Mouse (Mus musculus): ENCODE data around the gene Trim37. TPM values are rescaled to one million over a fixed set of nuclear protein-coding genes. Genes with fewer than 3 reads are reported as not detected.

The Trim37 gene
- polyA plus RNA-seq, 1 experiment from 2014 or later: 21.3 TPM

DNA sequence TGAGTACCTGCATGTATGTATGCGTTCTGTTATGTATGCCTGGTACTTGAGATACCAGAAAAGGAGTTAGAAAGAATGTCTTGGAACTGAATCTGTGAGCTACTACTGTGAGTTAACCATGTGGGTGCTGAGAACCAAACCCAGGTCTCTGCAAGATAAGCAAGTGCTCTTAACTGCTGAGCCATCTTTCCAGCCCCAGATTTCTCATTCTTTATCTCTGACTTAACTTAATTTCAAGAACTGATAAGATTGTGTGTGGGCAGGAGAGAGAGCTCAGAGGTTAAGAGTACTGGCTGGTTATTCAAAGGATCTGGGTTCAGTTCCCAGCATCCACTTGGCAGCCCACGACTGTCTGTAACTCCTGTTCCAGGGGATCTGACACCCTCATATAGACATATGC lies 31.1 kb downstream of the Trim37 start:
- Histone ChIP-seq H3K9me3 (ENCODE audit: control insufficient read depth, low read length) (no peaks in the 10 kb centered on the region), H3K4me1 (ENCODE audit: control insufficient read depth in 2 of 2, insufficient read depth in 2 of 2, low read length in 2 of 2) (no peaks in the 10 kb centered on the region), H3K4me3 (ENCODE audit: control insufficient read depth in 1 of 2, insufficient read depth in 1 of 2, low read depth in 1 of 2, low read length in 2 of 2) (no peak overlapping the region), H3K9ac (ENCODE audit: low read length) (no peak overlapping the region), H3K27me3 (ENCODE audit: control insufficient read depth, insufficient read depth, low read length) (no peaks in the 10 kb centered on the region), H3K36me3 (ENCODE audit: control insufficient read depth, insufficient read depth, low read length) (peaks cover 9% of the 10 kb centered on the region; the same call in 1 of the 2 replicates), H3K27ac (replicated peaks in 1 of 2; ENCODE audit: control insufficient read depth in 1 of 2, insufficient read depth in 1 of 2, low read depth in 2 of 2, low read length in 2 of 2) (no peak overlapping the region), H3K4me2 (ENCODE audit: low read length) (no peak overlapping the region)
- 83% methylated on average over 2 of the region's 2 CpGs for WGBS
- no peak for ATAC-seq (ENCODE audit: insufficient number of reproducible peaks, insufficient read depth, low FRiP score, low read depth)

DNA sequence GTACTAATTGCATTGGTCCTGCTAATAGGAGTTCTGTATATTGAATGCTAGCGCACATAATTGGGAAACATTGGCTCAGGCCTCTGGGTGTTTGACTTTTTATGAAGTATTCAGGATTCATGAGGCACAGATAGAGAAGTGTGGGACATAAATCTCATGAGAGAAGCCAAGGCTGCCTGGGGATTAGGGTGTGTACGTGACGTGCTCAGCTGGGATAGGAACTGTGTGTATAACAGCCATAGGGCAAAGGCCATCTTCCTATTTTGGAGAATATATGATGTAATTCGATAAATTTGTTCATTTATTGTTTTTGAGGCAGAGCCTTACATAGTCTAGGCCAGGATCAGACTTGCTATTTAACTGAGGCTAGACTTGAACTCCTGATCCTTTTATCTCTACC lies 35.8 kb downstream of the Trim37 start:
- 93% methylated on average over 4 of the region's 4 CpGs for WGBS
- no peak for ATAC-seq (ENCODE audit: insufficient number of reproducible peaks, insufficient read depth, low FRiP score, low read depth)

DNA sequence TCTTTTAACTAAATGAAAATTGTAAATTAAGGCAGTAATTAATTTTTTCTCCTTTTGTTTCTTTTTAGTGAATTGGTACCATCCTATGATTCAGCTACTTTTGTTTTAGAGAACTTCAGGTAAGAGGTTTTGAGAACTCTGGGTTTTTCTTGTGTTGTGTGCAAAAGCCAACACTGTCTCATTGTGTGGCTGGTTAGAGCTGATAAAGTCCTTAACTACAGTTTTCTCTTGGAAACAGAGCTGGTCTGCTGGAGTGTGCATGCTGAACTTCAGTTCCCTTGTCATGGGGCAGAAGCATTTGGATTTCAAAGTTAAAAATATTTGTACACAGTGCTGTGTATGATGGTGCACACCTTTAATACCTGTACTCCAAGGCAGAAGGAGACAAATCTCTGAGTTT lies 36.9 kb downstream of the Trim37 start:
- no peak overlapping the region for H3K4me2 ChIP-seq (ENCODE audit: low read length)
- peaks cover 52% of the 10 kb centered on the region for H3K36me3 ChIP-seq (ENCODE audit: control insufficient read depth, insufficient read depth, low read length)
- ATAC-seq (ENCODE audit: insufficient number of reproducible peaks, insufficient read depth, low FRiP score, low read depth): no peak
- no peaks in the 10 kb centered on the region for H3K27me3 ChIP-seq (ENCODE audit: control insufficient read depth, insufficient read depth, low read length)
- H3K4me1 ChIP-seq (ENCODE audit: control insufficient read depth in 2 of 2, insufficient read depth in 2 of 2, low read length in 2 of 2): no peaks in the 10 kb centered on the region
- no peak overlapping the region for H3K27ac ChIP-seq (replicated peaks in 1 of 2; ENCODE audit: control insufficient read depth in 1 of 2, insufficient read depth in 1 of 2, low read depth in 2 of 2, low read length in 2 of 2)
- H3K9me3 ChIP-seq (ENCODE audit: control insufficient read depth, low read length): no peaks in the 10 kb centered on the region
- H3K9ac ChIP-seq (ENCODE audit: low read length): no peak overlapping the region
- H3K4me3 ChIP-seq (ENCODE audit: control insufficient read depth in 1 of 2, insufficient read depth in 1 of 2, low read depth in 1 of 2, low read length in 2 of 2): no peak overlapping the region

More for the DNA sequence above, 35.8 kb downstream of the Trim37 start:
- Histone ChIP-seq H3K9me3 (ENCODE audit: control insufficient read depth, low read length) (no peaks in the 10 kb centered on the region), H3K9ac (ENCODE audit: low read length) (no peak overlapping the region), H3K27ac (replicated peaks in 1 of 2; ENCODE audit: control insufficient read depth in 1 of 2, insufficient read depth in 1 of 2, low read depth in 2 of 2, low read length in 2 of 2) (no peak overlapping the region), H3K36me3 (ENCODE audit: control insufficient read depth, insufficient read depth, low read length) (peaks cover 41% of the 10 kb centered on the region), H3K4me1 (ENCODE audit: control insufficient read depth in 2 of 2, insufficient read depth in 2 of 2, low read length in 2 of 2) (no peaks in the 10 kb centered on the region), H3K27me3 (ENCODE audit: control insufficient read depth, insufficient read depth, low read length) (no peaks in the 10 kb centered on the region), H3K4me2 (ENCODE audit: low read length) (no peak overlapping the region), H3K4me3 (ENCODE audit: control insufficient read depth in 1 of 2, insufficient read depth in 1 of 2, low read depth in 1 of 2, low read length in 2 of 2) (no peak overlapping the region)

DNA sequence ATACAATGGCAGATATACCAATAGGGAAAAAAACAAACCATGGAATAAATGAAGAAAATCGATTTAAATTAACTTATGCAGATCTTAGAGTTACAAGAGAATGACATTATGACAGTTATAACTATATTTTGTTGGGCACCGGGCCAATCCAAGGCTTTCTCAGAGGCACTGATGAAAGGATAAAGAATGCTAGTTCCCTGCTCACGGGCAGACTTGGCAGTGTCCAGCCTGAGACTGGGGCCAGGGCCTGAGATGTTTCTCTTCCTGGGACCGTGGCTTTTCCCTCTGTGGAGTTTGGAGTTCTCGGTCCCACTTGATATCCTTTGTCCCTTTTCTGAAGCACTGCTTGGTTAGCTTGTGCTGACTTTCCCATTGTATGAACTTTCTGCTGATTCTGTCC lies 46.7 kb downstream of the Trim37 start:
- H3K9ac ChIP-seq (ENCODE audit: low read length): no peak overlapping the region
- no peaks in the 10 kb centered on the region for H3K4me1 ChIP-seq (ENCODE audit: control insufficient read depth in 2 of 2, insufficient read depth in 2 of 2, low read length in 2 of 2)
- H3K36me3 ChIP-seq (ENCODE audit: control insufficient read depth, insufficient read depth, low read length): peaks cover 12% of the 10 kb centered on the region
- no peaks in the 10 kb centered on the region for H3K27me3 ChIP-seq (ENCODE audit: control insufficient read depth, insufficient read depth, low read length)
- H3K4me3 ChIP-seq (ENCODE audit: control insufficient read depth in 1 of 2, insufficient read depth in 1 of 2, low read depth in 1 of 2, low read length in 2 of 2): no peak overlapping the region
- ATAC-seq (ENCODE audit: insufficient number of reproducible peaks, insufficient read depth, low FRiP score, low read depth): no peak
- H3K27ac ChIP-seq (replicated peaks in 1 of 2; ENCODE audit: control insufficient read depth in 1 of 2, insufficient read depth in 1 of 2, low read depth in 2 of 2, low read length in 2 of 2): no peak overlapping the region
- WGBS: 67% methylated on average over 5 of the region's 5 CpGs
- H3K9me3 ChIP-seq (ENCODE audit: control insufficient read depth, low read length): no peaks in the 10 kb centered on the region
- H3K4me2 ChIP-seq (ENCODE audit: low read length): no peak overlapping the region

DNA sequence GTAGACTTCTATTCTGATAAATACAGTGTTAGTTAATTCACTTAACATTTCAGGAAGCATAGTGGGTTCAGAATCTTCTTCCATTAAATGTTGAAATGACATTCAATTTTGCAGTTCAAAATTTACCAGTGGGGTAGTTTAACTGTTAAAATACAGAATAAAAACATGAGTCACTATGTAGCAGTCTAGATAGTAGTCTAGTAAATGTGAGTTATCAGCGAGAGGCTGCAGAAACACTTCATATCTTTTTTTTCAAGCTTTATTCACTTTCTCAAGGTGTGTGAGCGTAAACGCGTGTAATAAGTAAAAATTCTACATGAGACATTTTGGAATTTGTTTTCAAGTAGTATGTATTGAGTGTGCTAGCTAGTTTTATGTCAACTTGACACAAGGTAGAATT lies 48.2 kb downstream of the Trim37 start:
- Histone ChIP-seq H3K4me1 (ENCODE audit: control insufficient read depth in 2 of 2, insufficient read depth in 2 of 2, low read length in 2 of 2) (no peaks in the 10 kb centered on the region), H3K9ac (ENCODE audit: low read length) (no peak overlapping the region), H3K4me2 (ENCODE audit: low read length) (no peak overlapping the region), H3K27me3 (ENCODE audit: control insufficient read depth, insufficient read depth, low read length) (no peaks in the 10 kb centered on the region), H3K27ac (replicated peaks in 1 of 2; ENCODE audit: control insufficient read depth in 1 of 2, insufficient read depth in 1 of 2, low read depth in 2 of 2, low read length in 2 of 2) (no peak overlapping the region), H3K4me3 (ENCODE audit: control insufficient read depth in 1 of 2, insufficient read depth in 1 of 2, low read depth in 1 of 2, low read length in 2 of 2) (no peak overlapping the region), H3K9me3 (ENCODE audit: control insufficient read depth, low read length) (no peaks in the 10 kb centered on the region), H3K36me3 (ENCODE audit: control insufficient read depth, insufficient read depth, low read length) (0 out of 2 replicates have a peak, but pooled peaks cover 3% of the 10 kb centered on the region)
- WGBS: 96% methylated on average over 4 of the region's 4 CpGs
- ATAC-seq (ENCODE audit: insufficient number of reproducible peaks, insufficient read depth, low FRiP score, low read depth): no peak

DNA sequence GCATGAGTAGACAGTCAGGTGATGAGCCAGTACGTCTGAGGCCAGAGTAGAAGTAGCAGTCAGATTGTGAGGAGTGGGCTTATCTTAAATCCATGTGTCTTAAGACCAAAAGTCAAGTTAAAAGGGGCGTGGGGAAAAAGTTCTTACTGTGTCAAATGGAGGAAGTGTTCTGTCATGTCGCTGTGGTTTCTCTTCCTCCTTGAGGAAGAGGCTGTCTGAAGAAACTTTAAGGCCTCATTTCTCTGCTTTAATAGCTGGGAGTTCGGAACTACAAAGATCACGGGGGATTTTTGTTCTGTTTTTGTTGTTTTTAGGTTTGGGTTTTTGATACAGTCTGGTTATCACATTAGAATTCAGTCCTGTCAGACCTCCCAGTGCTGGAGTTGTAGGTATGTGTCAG lies 85.4 kb downstream of the Trim37 start:
- H3K9ac ChIP-seq (ENCODE audit: low read length): no peak overlapping the region
- no peak overlapping the region for H3K4me3 ChIP-seq (ENCODE audit: control insufficient read depth in 1 of 2, insufficient read depth in 1 of 2, low read depth in 1 of 2, low read length in 2 of 2)
- H3K4me2 ChIP-seq (ENCODE audit: low read length): no peak overlapping the region
- ATAC-seq (ENCODE audit: insufficient number of reproducible peaks, insufficient read depth, low FRiP score, low read depth): no peak
- H3K27ac ChIP-seq (replicated peaks in 1 of 2; ENCODE audit: control insufficient read depth in 1 of 2, insufficient read depth in 1 of 2, low read depth in 2 of 2, low read length in 2 of 2): no peak overlapping the region
- H3K36me3 ChIP-seq (ENCODE audit: control insufficient read depth, insufficient read depth, low read length): peaks cover 33% of the 10 kb centered on the region
- no peaks in the 10 kb centered on the region for H3K9me3 ChIP-seq (ENCODE audit: control insufficient read depth, low read length)
- no peaks in the 10 kb centered on the region for H3K27me3 ChIP-seq (ENCODE audit: control insufficient read depth, insufficient read depth, low read length)
- 62% methylated on average over 5 of the region's 5 CpGs for WGBS
- H3K4me1 ChIP-seq (ENCODE audit: control insufficient read depth in 2 of 2, insufficient read depth in 2 of 2, low read length in 2 of 2): no peaks in the 10 kb centered on the region

DNA sequence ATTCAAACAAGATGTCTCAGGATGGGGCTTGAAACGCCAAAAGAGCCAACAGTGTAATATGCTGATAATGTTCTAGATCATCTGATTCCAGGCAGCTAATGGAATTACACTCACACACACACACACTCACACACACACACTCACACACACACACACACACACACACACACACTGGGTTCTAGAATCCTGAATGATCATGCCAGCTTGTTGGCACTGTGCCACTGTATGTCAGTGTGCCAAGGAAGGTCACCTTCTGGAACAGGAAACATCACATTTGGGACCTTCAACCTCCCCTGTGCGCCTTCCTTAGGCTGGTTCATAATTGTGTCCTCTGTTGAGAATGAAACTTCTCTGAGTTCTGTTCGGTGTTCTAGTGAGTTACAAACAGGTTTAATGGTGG lies 95.8 kb downstream of the Trim37 start:
- H3K9me3 ChIP-seq (ENCODE audit: control insufficient read depth, low read length): no peaks in the 10 kb centered on the region

DNA sequence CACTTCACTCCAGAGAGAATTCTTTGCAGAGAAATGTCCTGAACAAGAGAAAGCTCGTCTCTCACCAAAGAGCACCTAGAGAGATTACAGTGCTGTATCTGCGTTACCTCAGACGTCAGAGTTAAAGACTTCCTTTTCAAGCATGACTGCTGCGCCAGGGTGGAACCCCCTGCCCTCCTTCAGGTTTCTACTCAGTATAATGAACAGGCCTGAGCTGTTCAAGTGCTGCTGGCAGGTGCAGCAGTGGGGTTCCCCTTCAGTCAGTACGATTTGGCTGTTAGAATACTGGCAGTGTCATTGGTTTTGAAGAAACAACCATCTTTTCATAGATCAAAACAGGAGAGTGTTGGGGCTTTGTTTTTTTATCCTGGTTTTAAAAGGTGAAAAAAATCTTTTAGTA lies 100.2 kb downstream of the Trim37 start:
- no peaks in the 10 kb centered on the region for H3K4me1 ChIP-seq (ENCODE audit: control insufficient read depth in 2 of 2, insufficient read depth in 2 of 2, low read length in 2 of 2)
- WGBS: 60% methylated on average over 5 of the region's 5 CpGs
- H3K36me3 ChIP-seq (ENCODE audit: control insufficient read depth, insufficient read depth, low read length): peaks cover 42% of the 10 kb centered on the region
- H3K9ac ChIP-seq (ENCODE audit: low read length): no peak overlapping the region
- no peaks in the 10 kb centered on the region for H3K27me3 ChIP-seq (ENCODE audit: control insufficient read depth, insufficient read depth, low read length)
- no peak for ATAC-seq (ENCODE audit: insufficient number of reproducible peaks, insufficient read depth, low FRiP score, low read depth)
- H3K9me3 ChIP-seq (ENCODE audit: control insufficient read depth, low read length): no peaks in the 10 kb centered on the region
- H3K4me2 ChIP-seq (ENCODE audit: low read length): no peak overlapping the region
- no peak overlapping the region for H3K27ac ChIP-seq (replicated peaks in 1 of 2; ENCODE audit: control insufficient read depth in 1 of 2, insufficient read depth in 1 of 2, low read depth in 2 of 2, low read length in 2 of 2)
- H3K4me3 ChIP-seq (ENCODE audit: control insufficient read depth in 1 of 2, insufficient read depth in 1 of 2, low read depth in 1 of 2, low read length in 2 of 2): no peak overlapping the region

More for the DNA sequence above, 95.8 kb downstream of the Trim37 start:
- Histone ChIP-seq H3K27ac (replicated peaks in 1 of 2; ENCODE audit: control insufficient read depth in 1 of 2, insufficient read depth in 1 of 2, low read depth in 2 of 2, low read length in 2 of 2) (no peak overlapping the region), H3K27me3 (ENCODE audit: control insufficient read depth, insufficient read depth, low read length) (no peaks in the 10 kb centered on the region), H3K9ac (ENCODE audit: low read length) (no peak overlapping the region), H3K4me1 (ENCODE audit: control insufficient read depth in 2 of 2, insufficient read depth in 2 of 2, low read length in 2 of 2) (no peaks in the 10 kb centered on the region), H3K4me3 (ENCODE audit: control insufficient read depth in 1 of 2, insufficient read depth in 1 of 2, low read depth in 1 of 2, low read length in 2 of 2) (no peak overlapping the region), H3K36me3 (ENCODE audit: control insufficient read depth, insufficient read depth, low read length) (peaks cover 49% of the 10 kb centered on the region), H3K4me2 (ENCODE audit: low read length) (no peak overlapping the region)
- WGBS: 88% methylated on average over 3 of the region's 3 CpGs
- ATAC-seq (ENCODE audit: insufficient number of reproducible peaks, insufficient read depth, low FRiP score, low read depth): no peak
